Mouse (Mus musculus): Measurements from ENCODE around the gene Sebox. TPM values are rescaled to one million over a fixed set of nuclear protein-coding genes. Genes with fewer than 3 reads are reported as not detected.

Sebox gene
- not detected in 4 replicates for total RNA-seq (2023; ENCODE audit: inconsistent age)

DNA sequence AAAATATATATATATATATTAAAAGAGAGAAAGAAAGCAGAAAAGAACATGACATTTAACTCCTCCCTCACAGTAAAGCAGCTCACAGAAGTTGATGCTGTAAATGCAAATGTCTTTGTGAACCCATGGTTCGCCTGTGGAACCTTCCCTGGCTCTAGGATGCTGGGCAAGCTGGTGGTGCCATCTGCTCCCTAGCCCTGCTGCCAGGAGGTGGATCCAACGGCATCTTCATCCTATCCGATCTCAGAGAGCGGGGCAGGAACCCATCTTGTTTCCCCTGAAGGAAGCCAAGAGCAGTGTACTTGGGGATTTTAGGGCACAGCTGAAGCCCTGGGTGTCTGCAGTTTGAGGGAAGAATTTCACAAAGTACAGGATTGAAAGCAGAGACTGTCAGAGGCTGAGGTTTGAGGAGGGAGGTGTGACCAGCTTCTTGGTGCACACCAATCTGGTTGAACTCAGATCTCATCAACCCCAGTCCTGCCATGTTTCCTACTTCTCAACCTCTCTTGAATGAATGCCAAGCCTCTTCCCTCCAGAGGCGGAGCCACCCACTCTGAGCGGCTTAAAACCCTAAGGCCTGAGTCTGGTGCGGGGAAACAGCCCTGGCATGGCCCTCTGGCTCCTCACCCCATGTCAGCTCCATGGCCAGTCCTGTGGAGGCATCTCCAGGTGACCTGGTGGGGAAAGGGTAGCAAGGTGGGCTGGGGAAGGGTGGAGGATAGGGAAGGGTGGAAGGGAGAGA lies at the start of gene Sebox:
Gene Sebox, plus strand, starts transcription at position 539 of the 742 bp plus-strand sequence.

DNA sequence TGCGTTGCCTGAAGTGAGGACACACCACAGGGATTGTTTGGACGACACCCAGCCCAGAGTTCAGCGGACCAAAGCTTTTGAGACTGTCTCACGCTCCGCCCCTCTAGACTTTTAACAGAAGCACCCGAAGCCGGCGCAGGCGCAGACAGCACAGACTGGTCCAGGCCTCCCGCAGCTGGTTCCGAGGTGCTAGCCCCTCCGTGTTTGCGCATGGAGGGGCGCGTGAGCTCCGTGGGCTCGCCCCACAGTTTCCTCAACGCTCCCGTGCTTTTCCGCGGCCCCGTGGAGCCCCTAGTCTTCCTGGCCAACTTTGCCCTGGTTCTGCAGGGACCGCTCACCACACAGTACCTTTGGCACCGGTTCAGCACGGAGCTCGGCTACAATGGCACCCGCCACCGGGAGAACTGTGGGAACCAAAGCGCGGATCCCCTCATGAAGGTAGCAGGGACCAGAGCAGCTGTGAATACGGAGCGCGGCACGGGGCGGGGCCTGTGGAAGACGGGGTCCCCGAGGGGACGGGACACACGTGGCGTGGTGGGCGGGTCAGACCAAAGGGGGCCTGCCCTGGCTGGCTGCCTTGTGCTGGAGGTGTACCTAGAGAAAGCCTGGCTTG lies 37.6 kb upstream of the Sebox start, which contains the start of gene Slc46a1:
Gene Slc46a1, plus strand, starts transcription at position 130 of the 613 bp plus-strand sequence.

DNA sequence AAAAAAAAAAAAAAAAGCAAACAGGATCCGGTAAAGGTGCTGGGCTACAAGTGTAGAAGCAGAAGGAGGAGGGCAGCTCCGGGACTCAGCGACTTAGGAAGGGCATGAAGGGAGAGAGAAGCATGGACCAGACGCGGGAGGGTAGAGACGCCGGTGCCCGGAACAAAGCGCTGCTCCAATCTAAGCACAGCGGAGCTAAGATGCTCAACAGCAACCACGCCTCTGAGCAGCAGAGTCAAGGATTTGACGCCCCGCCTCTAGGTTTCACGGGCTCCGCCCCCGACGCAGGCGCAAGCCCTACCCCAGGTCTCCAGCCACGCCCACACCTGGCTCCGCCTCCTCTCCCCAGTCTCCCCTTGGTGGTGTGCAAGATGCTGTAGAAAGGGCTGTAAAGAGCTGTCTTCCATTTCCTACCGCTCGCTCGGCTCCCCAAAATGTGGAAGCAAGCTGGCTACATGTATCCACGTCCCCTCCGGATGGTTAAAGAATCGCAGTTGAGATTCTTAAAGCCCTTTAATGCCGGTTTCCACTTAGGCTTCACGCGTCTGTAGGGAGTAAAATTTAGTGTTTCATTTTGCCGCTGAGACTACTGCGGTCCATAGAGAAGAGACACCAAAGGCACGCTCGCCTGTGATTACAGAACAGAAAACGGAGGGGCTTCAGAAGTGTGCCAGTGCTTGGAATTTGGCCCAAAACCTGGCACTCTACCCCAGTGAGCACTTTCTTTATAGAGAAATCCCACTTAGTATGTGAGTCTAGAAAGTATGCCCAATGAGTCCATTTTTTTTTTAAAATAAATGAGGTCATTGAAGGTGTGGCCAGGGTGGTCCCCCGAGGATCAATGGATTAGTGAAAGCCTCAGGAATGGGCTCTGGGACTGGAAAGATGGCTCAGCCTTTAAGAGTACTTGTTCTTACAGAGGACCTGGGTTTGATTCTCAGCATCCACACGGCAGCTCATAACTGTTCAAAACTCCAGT lies 5.4 kb upstream of the Sebox start, which contains the start of gene Sarm1:
Gene Sarm1, minus strand, starts transcription at position 211 of the 979 bp plus-strand sequence.

DNA sequence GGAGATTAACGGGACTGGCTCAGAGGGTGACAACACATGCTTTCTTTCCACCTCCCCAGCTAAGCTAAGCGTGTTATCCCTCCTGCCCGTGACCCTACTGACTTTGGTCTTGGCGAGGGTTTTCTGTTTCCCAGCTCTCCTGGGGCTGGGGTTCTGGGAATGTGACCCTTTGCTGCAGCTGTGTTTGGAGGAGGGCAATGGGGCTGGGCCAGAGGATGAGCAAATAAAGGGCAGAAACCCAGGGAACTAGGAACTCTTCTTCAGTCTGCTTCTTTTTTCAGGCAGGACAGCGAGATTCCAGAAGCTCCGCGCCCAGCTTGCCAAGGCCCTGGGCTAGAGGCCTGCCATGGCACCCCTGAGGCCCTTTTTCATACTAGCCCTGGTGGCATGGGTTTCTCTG lies 4.2 kb upstream of the Sebox start, which contains the start of gene Vtn:
Gene Vtn, plus strand, starts transcription at position 88 of the 400 bp plus-strand sequence.

DNA sequence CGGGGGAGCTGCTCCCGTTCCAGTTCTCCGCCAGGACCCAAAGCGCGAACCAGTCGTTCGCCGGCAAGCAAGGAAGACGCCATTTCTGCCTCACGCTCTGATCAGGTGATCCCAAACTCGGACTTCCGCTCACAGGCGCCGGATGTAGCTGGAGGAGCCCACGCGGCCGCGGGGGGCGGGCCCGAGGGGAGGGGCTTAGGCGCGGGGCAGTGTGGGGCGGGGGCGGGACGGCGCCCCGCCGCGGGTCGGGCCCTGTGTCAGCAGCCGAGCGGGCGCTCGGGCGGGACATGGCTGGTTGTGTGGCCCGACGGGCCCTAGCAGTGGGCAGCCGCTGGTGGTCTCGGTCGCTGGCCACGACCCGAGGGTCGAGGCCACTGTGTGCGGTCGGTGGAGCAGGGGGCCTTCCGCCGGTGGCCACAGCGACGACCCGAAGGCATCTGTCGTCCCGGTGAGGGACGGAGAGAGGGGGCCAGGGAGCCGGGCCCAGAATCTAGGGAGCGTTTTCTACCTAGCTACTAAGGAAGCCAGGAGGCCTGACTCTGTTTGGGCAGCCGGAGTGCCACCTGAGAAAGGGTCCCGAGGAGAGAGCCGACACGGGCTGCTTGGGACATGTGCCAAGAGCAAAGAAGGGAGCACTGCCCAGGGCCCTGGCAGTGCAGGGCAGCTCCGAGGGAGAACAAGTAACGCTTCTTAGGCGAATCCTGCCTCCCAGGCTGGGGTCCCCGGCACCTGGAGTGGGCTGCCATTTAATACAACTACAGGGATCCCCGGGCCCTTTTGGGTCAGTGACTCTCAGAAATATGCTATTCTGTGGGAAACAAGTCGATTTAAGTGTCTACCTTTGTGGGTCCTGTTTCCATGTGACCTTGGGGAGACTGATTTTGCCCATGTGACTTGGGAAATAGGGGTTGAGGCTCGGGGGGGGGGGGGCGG lies 9.0 kb downstream of the Sebox start, which contains the start of the genes Tmem199 and Poldip2:
Gene Tmem199, minus strand, starts transcription at position 148 of the 933 bp plus-strand sequence.
Gene Poldip2, plus strand, starts transcription at position 169 of the 933 bp plus-strand sequence.

DNA sequence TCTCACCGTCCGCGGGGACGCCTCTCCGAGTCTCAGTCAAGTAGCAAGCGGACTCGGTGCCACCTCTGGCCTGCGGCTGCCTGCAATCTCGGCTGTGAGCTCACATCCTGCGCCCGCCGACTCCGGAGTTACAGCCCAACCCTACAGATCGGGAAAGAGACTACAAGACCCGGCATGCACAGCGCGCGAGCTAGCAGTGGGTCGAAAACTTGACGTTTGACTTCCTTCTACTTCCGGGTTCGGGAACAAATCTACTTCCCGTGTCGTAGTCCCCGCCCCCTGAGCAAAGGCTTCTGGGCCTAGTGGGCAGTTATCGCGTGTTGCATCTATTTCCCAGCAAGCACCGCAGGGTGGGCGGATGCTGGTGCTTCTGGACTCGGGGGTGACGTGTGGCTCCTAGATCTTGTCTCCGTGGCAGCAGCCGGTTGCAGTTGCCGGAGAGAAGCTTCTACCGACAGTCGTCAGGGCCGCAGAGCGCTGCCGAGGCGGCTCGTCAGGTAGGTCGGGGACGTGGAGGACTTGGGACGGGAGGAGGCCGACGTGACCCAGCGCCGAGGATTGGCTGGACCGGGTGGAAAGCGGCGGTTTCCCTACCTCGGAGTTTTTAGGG lies 32.9 kb downstream of the Sebox start, which contains the start of the genes Tnfaip1 and Ift20:
Gene Tnfaip1, minus strand, starts transcription at position 253 of the 610 bp plus-strand sequence.
Gene Ift20, plus strand, starts transcription at position 282 of the 610 bp plus-strand sequence.

DNA sequence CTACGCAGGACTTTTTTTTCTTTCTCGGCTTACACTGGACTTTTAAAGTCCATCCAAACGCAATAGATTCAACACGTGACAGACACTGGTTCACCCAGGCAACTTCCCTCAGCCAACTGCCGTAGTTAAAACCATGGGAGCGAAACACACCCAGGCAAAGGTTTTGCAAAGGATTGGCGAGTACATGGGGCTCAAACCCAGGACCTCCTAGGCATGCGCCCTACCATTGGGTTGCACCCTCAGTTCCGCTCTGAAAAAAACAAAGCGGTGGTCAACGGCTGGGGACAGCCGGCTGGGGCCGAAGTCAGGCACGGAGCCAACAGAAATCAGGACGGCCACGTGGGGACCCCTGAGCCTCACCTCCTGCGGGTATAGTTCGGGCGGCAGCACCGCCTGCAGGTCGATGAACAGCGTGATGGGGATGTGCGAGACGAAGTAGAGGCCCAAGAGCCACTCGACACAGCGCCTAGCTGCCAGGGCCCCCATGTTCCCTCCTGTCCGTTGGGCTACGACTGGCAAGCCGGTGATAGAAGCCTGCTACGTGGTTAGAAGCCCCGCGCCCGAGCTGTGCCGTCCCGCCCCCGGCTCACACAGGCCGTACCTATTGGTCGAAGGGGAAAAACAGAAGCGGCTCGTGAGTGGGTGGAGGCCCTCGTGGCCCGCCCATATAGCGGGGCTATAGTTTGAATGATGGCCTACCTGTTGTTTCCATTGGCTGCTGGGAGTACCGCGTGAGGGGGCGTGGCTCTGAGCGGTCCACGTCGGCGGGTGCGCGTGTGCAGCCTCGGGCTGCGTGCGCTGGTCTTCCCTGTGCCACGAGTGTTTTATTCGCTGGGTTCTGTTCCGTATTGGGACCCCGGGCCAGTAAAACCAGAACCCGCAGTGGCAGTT lies 47.2 kb downstream of the Sebox start, which contains the start of gene Tmem97:
Gene Tmem97, minus strand, starts transcription at position 610 of the 891 bp plus-strand sequence.

Other genes with a start within 250 kb of the Sebox start
- gene 2610507B11Rik, start 241.7 kb upstream of the Sebox start, total RNA-seq (2023; ENCODE audit: inconsistent age): 109 to 122 TPM (median 117 TPM) in 4 replicates
- gene BC030499, start 212.6 kb upstream of the Sebox start, total RNA-seq (2023; ENCODE audit: inconsistent age): 1.3 to 2.3 TPM (median 2.0 TPM) in 4 replicates
- 2.5 to 6.3 TPM (median 4.3 TPM) in 4 replicates for gene Spag5, start 201.9 kb upstream of the Sebox start, total RNA-seq (2023; ENCODE audit: inconsistent age)
- 34.3 to 36.6 TPM (median 35.0 TPM) in 4 replicates for gene Aldoc, start 180.5 kb upstream of the Sebox start, total RNA-seq (2023; ENCODE audit: inconsistent age)
- 53.8 to 62.9 TPM (median 56.3 TPM) in 4 replicates for gene Pigs, start 175.0 kb upstream of the Sebox start, total RNA-seq (2023; ENCODE audit: inconsistent age)
- gene Unc119, start 160.0 kb upstream of the Sebox start, total RNA-seq (2023; ENCODE audit: inconsistent age): 55.4 to 61.9 TPM (median 57.2 TPM) in 4 replicates
- not detected in 4 replicates for gene Foxn1, start 116.9 kb upstream of the Sebox start, total RNA-seq (2023; ENCODE audit: inconsistent age)
- not detected in 4 replicates for gene Slc13a2, start 81.2 kb upstream of the Sebox start, total RNA-seq (2023; ENCODE audit: inconsistent age)
- gene Slc46a1, start 37.8 kb upstream of the Sebox start, total RNA-seq (2023; ENCODE audit: inconsistent age): 0.36 to 2.1 TPM (median 0.70 TPM) in 4 replicates
- 2.1 to 2.7 TPM (median 2.3 TPM) in 4 replicates for gene Sarm1, start 5.7 kb upstream of the Sebox start, total RNA-seq (2023; ENCODE audit: inconsistent age)
- gene Vtn, start 4.4 kb upstream of the Sebox start, total RNA-seq (2023; ENCODE audit: inconsistent age): not detected in 4 replicates
- 34.4 to 42.9 TPM (median 41.0 TPM) in 4 replicates for gene Tmem199, start 8.7 kb downstream of the Sebox start, total RNA-seq (2023; ENCODE audit: inconsistent age)
- gene Poldip2, start 8.7 kb downstream of the Sebox start, total RNA-seq (2023; ENCODE audit: inconsistent age): 30.4 to 43.1 TPM (median 39.2 TPM) in 4 replicates
- gene Tnfaip1, start 32.9 kb downstream of the Sebox start, total RNA-seq (2023; ENCODE audit: inconsistent age): 15.2 to 18.9 TPM (median 15.9 TPM) in 4 replicates
- gene Ift20, start 32.9 kb downstream of the Sebox start, total RNA-seq (2023; ENCODE audit: inconsistent age): 21.9 to 27.7 TPM (median 23.5 TPM) in 4 replicates
- 3.6 to 6.5 TPM (median 5.7 TPM) in 4 replicates for gene Tmem97, start 47.3 kb downstream of the Sebox start, total RNA-seq (2023; ENCODE audit: inconsistent age)
- 21.5 to 23.5 TPM (median 22.7 TPM) in 4 replicates for gene Nlk, start 193.9 kb downstream of the Sebox start, total RNA-seq (2023; ENCODE audit: inconsistent age)
- gene Ccnq, start 248.3 kb downstream of the Sebox start, total RNA-seq (2023; ENCODE audit: inconsistent age): 10.6 to 15.6 TPM (median 13.4 TPM) in 4 replicates